Mouse (Mus musculus): Measurements from ENCODE around the gene Lman1l.

GRCm38 (mm10) chr9:57641022-57641421 is 20.4 kb upstream of the Lman1l start:
- TF ChIP-seq POLR2A (IDR thresholded peaks at IDR 0.05; ENCODE audit: low read depth, low read length): no peak
- TF ChIP-seq CTCF (IDR thresholded peaks at IDR 0.05; ENCODE audit: borderline replicate concordance, insufficient read depth, low read length): no peak
